Mouse (Mus musculus): Measurements from ENCODE around the gene Stk40.
A peak's percentile ranks its signal among the peaks of the same experiment; 100 is the strongest.

Stk40 gene

DNA sequence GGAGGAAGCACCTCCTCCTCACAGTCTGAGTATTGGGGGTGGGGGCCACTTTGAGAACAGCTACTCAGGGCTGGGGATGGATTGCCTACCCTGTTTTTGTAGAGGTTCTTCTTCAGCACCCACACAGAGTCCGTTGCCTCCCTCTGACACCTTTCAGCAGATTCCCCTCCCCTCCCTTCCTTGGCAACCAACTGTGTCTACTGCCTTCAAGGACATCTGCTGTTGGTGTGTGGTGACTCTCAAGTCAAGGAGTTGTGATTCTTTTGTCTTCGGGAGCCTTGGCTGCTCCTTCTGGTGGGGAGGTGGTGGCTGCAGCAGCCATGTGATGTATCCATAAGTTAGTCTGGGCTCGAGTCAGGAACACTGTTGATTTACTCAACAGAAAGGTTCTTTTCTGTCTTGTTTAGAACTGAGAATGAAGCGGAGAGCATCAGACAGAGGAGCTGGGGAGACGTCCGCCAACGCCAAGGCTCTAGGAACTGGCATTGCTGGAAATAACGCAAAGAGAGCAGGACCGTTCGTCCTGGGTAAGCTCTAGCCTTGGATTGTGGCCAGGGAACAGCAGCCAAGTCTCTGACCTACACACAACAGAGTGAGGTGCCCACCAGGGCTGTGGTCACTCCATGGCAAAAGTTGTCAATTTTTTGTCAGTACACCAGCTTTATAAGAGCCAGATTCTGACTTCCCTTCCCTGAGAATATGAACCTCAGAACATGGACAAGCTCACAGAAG, 19.7 kb downstream of the Stk40 start:
- no peak for DNase-seq (ENCODE audit: low spot score in 2 of 2)

- DNase-seq (ENCODE audit: low spot score in 2 of 2), result no peak
Observed at GRCm38 (mm10) chr4:126130502-126130901, 26.7 kb downstream of the Stk40 start.

DNA sequence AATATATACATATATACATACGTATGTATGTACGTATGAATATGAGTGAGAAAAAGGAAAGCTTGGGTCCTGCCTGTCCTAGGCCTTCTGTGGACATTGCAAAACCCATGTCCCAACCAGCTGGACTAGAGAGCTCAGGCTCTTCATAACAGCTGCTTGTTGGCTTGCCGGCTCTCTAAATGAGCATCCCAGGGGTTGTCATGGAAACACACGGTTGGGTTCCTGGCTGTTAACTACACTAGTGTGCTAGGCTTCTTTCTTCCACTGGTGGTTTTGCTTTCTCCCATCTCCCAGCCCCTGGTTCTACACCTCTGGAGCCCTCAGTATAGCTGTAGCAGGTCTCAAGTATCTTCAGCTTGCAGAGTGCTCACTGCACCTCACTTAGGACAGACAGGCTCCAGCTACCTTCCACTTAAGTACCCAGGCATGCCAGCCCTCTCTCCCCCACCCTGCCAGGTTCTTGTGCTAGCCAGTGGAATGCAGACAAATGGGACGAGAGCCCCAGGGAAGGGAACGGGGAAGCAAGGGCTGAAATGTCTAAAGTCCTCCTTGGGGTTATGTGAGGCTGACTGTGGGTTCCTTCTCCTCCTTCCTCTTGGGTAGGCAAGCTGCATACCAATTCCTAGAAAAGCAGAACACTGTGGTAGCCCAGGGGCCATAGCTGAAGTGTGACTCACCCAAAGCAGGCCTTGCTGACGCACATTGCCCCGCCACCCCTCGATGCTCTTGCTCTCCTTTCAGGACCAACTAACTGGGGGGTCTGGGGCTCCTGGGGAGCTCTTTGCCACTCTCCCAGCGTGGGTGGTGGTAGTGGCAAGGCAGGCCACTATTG, 27.7 kb downstream of the Stk40 start:
- peak in 1 of 2 experiments; percentile 16 for DNase-seq (ENCODE audit: low spot score in 2 of 2)

- no peak for DNase-seq (ENCODE audit: low spot score in 2 of 2)
Observed at GRCm38 (mm10) chr4:126132636-126133264, 29.0 kb downstream of the Stk40 start.

GRCm38 (mm10) chr4:126134236-126134635, 30.5 kb downstream of the Stk40 start:
- no peak for DNase-seq (ENCODE audit: low spot score in 2 of 2)

GRCm38 (mm10) chr4:126134639-126135038, 30.9 kb downstream of the Stk40 start:
- DNase-seq (ENCODE audit: low spot score in 2 of 2), result no peak

GRCm38 (mm10) chr4:126137773-126138172, 34.0 kb downstream of the Stk40 start:
- no peak for DNase-seq (ENCODE audit: low spot score in 2 of 2)

GRCm38 (mm10) chr4:126141021-126141420, 37.3 kb downstream of the Stk40 start:
- DNase-seq (ENCODE audit: low spot score in 2 of 2), result no peak

DNA sequence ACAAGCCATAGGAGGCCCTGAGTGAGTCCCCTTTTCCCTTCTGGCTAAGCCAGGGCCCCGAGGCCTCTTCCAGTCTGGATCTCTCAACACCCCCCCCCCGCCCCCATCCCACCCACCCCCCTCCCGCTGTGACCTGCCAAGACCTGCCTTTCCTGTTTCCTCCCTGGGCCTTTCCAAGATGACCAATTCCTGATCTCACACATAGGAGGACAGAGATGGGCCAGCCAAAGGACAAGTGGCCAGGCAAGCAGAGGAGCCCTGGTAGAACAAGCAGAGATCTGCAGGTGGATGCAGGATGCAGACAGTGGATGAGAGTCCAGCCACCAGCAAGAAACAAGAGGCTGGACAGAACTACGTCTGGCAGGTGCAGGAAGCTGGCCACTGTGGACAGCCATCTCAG, 41.6 kb downstream of the Stk40 start:
- DNase-seq (ENCODE audit: low spot score in 2 of 2), result no peak

DNA sequence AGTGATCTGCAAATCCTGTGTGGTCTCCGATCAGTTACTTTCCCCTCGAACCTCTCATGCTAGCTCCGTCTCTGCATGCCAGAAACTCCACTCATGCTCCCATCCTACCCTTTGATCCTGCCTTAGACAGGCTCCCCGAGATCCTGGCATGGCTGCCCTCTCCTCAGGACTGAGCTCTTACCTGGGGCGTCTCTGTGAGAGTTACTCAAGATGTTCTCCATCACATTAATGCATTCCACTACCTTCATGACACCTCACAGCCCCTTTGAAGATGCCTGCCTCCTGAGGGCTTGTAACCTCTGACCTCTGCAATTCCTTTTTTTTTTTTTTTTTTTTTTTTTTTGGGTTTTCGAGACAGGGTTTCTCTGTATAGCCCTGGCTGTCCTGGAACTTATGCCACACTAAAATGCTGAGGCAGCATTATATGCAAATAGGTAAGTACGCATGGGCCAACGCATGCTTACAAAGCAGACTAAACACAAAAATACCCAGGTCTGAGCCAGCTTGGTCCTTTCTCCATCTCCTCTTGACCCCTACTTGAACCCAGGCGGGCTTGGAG, 43.3 kb downstream of the Stk40 start:
- no peak for DNase-seq (ENCODE audit: low spot score in 2 of 2)

DNA sequence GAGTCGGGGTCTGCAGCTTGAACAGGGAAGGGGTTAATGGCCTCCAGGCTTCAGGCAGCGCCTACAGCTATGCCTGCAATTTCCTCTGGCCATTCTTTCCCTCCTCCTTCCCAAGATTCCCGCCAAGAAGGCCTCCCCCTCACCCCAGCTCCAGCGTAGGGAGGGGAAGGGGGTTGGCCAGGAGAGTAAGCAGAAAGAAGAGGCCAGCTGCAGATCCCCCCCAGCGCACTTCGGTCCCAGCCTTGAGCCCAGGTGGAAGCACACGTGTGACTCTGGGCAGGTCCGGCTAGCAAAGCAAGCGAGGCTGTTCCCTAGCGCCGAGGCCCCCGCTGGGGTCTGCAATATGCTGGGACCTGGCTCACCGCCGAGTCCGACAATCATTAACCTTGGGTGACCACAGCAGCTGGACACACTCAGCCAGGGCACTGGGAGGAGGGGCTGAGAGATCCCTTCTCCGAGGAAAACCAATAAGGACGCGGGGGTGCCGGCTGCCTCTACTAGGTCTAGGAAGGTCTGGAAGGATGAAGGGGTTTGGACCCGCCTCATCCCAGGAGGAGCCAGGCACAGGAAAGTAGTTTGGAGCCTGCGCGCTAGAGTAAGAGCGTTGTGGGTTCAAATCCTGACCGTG, 43.9 kb downstream of the Stk40 start, which contains the start of gene Eva1b:
TSS of gene Eva1b (plus strand) at position 212 of the 628 bp plus-strand sequence.
- DNase-seq (ENCODE audit: low spot score in 2 of 2), result peak; percentile 17 to 27

- peak; percentile 57 to 58 for DNase-seq (ENCODE audit: low spot score in 2 of 2)
Observed at GRCm38 (mm10) chr4:126148161-126148961, 44.6 kb downstream of the Stk40 start.

- DNase-seq (ENCODE audit: low spot score in 2 of 2), result no peak
Observed at GRCm38 (mm10) chr4:126149041-126149676, 45.4 kb downstream of the Stk40 start.

- no peak for DNase-seq (ENCODE audit: low spot score in 2 of 2)
Observed at GRCm38 (mm10) chr4:126149798-126150197, 46.0 kb downstream of the Stk40 start.

DNA sequence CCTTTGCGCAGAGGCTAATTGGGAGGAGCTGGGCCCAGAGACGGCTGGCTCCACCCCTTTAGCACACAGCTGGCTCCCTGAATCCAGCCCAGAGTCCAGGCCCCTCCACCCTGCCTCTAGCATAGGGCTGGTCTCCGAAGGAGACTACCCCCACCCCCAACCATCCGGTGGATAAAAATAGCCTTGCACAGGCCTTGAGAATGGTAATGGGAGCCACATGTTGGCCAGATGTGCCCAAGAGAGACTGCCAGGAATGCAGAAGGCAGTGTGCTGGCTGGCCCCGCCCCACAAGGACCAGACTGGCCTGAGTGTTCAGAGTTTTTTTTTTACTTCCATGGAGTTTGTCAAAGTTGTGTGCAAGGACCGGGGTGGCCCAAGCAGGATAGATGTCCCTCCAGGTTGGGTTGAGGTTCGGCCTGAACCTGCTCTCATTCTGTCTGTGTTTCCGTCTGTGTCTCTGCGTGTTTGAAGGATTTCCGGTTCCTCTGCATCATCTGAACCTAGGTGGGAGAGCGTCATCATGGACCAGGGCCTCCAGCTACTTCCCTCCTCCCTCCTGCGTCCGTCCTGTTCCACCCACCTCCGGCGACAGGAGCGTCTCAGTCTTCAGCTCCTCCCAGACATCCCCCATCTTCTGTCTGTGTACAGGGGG, 46.7 kb downstream of the Stk40 start:
- DNase-seq (ENCODE audit: low spot score in 2 of 2), result peak; percentile 30 to 40

DNA sequence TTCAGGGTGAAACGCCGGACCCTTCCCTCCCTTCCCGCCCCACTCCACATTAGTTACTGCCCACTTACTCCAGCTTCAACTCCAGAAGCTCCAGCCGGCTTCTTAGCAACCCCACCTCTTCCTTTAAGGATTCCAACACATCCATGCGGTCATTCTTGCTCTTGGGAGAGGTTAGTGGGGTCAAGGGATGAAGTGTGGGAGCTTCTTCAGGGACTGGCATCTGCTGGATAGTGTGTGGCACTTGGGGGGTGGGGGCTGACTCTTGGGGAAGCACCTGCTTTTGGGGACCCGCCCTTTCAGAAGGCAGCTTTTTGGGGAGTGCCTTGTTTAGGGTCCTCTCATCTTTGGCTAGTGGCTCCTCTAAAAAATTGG, 47.2 kb downstream of the Stk40 start:
- DNase-seq (ENCODE audit: low spot score in 2 of 2), result no peak

DNA sequence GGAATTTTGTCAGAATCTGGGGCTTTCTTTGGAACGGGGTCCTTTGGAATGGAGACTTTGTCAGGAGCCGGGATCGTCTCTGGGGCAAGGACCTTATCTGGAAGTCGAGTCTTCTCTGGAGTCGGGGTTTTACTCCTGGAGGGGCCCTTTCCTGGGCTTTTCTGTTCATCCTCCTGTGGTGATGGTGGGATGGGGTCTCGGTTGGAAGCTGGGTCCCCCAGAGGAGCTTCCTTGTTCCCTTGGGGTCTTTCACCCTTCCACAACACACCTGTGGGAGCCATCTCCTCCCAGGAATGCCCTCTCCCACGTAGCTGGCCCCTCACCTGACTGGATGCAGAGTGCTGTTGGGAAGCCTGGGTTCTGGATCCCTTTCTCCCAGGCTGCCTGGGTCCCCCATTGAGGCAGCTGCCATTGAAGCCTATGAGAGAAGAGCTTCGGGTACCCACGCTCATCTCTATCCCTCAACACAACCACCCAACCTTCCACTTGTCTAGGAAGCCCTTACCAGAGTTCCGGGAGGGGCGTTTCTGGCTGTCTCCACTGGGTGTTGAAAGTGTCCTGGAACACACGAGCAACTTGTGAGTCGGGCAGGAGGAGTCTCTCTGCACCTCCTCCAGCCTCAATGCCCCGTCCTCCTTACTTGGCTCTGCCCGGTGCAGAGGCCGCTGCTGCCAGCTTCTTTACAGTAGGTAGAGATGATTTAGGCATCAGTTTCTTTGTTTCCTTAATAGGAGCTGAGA, 48.1 kb downstream of the Stk40 start:
- no peak for DNase-seq (ENCODE audit: low spot score in 2 of 2)

DNA sequence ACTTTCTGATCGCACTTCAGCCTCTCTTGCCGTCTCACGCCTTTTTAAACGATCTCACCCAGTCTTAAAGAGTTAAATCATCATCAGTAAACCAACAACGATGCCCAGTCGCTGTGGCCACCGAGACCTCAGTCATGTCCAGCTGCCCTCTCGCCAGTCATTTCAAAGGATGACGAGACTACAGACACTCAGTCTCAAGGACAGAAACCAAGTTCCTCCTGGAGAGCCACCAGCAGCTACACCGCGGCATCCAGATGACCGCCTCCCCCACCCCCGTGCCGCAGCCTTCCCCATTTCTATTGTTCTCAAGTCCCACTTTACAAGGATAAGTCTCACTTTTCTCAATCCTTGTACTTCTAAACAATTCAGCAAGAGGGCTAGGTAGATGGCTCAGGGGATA, 49.1 kb downstream of the Stk40 start:
- DNase-seq (ENCODE audit: low spot score in 2 of 2), result no peak

DNA sequence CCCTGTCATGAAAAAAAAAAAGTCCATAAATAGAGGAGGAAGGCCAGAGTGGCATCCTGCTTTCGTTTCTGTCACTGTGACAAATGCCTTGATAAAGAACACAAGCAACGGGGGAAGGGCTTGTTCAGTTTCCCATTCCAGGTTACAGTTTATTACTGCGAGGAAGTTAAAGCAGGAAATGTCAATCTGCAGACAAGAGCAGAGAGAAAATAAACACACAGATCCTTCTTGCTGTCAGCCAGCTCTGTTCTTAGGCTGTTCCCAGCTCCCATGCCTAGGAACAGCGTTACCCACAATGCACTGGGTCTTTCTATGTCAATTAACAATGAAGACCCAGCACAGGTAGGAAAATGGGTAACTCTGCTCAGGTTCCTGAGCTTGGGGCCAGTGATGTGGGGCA, 51.4 kb downstream of the Stk40 start:
- DNase-seq (ENCODE audit: low spot score in 2 of 2), result no peak

Data from spleen, postnatal 36 days (tissue).